Mouse (Mus musculus) lung, postnatal 0 days (tissue): ENCODE results near the gene Rprd2.

Source experiments
- CTCF ChIP-seq: IDR thresholded peaks from 2 replicates; pipeline ENCODE4 v1.5.1; 2016; ENCODE audit warnings: antibody characterized with exemption, mild to moderate bottlenecking
- EP300 ChIP-seq: IDR thresholded peaks from 2 replicates; pipeline ENCODE4 v1.6.1; 2016; ENCODE audit warnings: antibody characterized with exemption, mild to moderate bottlenecking, control low read depth

DNA sequence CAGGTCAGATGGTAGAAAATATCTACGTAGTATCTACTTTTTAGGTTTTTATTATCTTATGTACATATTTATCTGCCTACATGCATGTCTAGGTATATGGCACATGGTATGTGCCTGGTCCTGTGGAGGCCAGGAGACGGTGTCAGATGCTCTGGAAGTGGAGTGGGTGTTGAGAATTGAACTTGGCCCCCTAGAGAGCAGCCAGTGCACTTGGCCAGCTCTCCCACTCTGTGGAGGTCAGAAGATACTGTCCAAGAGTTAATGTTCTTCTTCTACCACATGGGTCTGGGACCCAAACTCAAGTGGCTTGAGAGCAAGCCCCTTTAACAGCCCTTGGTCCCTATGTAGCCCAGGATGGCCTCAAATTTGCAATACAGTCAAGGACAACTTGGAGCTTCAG is 48.7 kb upstream of the Rprd2 start:
- TF ChIP-seq CTCF = no peak
- no peak for TF ChIP-seq EP300
